Mouse (Mus musculus): ENCODE results near the gene Mkrn1. TPM values are rescaled to one million over a fixed set of nuclear protein-coding genes. Genes with fewer than 3 reads are reported as not detected.

Gene Mkrn1
- polyA plus RNA-seq (2015; fragmentation: Nextera tagmentation; extraction: Ambion mirVana): 237 and 243 TPM in 2 replicates

DNA sequence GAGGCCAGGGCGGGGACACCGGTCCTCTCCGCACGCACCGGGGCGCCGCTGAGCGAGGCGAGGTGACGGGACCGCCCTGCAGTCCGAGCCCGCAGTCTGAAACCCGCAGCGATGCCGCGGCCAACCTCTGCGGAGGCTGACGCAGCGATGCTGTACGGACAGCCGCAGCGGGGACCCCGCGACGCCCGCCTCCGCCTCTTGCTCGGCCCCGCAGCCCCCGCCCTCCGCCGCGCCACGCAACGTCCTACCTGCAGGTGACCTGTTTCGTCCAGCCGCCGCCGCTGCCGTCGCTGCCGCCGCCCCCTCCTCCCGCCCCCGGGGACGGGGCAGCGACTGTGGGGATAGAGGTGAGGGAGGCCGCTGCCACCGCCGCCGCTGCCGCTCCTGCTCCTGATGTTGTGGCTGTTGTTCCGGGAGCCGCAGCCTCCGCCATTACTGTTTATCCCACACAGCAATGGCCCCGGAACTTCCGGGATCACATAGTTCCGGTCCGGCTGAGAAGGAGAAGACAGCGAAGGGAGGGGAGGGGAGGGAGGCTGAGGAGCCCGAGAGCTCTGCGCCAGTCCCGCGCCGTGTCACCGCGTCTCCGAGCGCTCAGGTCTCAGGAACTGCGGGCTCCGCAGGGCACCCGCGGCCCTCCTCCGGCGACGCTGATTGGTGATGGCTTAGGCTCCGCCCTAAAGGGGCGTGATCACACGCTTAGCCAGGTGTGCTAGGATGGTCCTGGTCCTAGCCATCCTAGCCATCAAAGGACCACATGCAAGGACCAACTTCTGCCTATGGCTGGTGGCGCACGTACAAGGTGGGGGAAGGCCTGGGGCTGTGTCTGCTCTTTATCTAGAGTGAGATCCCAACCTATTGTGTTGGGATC lies at the start of gene Mkrn1:
Gene Mkrn1 (minus strand): TSS at position 612 of the 871 bp plus-strand sequence.
- peaks cover 11% of the 10 kb centered on the region for H3K4me1 ChIP-seq (ENCODE audit: control insufficient read depth, insufficient read depth, low read depth, low read length)
- WGBS: 0% methylated on average over 73 of the region's 82 CpGs
- no peaks in the 10 kb centered on the region for H3K9me3 ChIP-seq (ENCODE audit: control insufficient read depth, low read length)
- H3K4me3 ChIP-seq (ENCODE audit: low read length): peak within 1 kb of the TSS; percentile 94
- peak within 1 kb of the TSS; percentile 71 for H3K4me2 ChIP-seq (ENCODE audit: low read length)
- H3K36me3 ChIP-seq (ENCODE audit: control insufficient read depth, insufficient read depth, low read length): no peaks in the 10 kb centered on the region
- peak within 1 kb of the TSS; percentile 91 for H3K9ac ChIP-seq (ENCODE audit: low read depth, low read length)
- H3K27ac ChIP-seq (ENCODE audit: low read depth, low read length): peak within 1 kb of the TSS; percentile 96
- H3K27me3 ChIP-seq (replicated peaks; ENCODE audit: control insufficient read depth, insufficient read depth, low read length): no peaks in the 10 kb centered on the region
- peak; percentile 97 for ATAC-seq

DNA sequence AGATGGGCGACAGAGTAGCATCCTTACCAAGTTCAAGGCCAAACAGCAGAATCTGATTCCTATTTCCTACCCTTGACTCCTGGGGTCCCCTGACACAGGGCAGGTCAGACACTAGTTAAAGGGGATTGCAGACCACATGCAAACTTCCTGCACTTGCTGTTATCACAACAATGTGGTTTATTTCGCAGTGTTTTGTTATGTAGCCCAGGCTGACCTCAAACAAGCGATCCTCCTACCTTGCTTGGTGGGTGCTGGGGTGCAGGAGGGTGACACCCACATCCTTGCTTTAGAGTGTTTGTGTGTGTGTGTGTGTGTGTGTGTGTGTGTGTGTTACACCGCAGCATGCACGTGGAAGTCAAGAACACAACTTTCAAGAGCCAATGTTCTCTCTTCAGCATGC lies 49.2 kb upstream of the Mkrn1 start:
- Histone ChIP-seq H3K9ac (ENCODE audit: low read depth, low read length) (no peak overlapping the region), H3K4me3 (ENCODE audit: low read length) (no peak overlapping the region), H3K27ac (ENCODE audit: low read depth, low read length) (no peak overlapping the region), H3K4me2 (ENCODE audit: low read length) (no peak overlapping the region), H3K36me3 (ENCODE audit: control insufficient read depth, insufficient read depth, low read length) (peaks cover 16% of the 10 kb centered on the region), H3K4me1 (ENCODE audit: control insufficient read depth, insufficient read depth, low read depth, low read length) (peaks cover 3% of the 10 kb centered on the region; the same call in 1 of the 2 replicates), H3K9me3 (ENCODE audit: control insufficient read depth, low read length) (no peaks in the 10 kb centered on the region), H3K27me3 (replicated peaks; ENCODE audit: control insufficient read depth, insufficient read depth, low read length) (no peaks in the 10 kb centered on the region)
- WGBS: 93% methylated on average over 5 of the region's 5 CpGs
- no peak for ATAC-seq

DNA sequence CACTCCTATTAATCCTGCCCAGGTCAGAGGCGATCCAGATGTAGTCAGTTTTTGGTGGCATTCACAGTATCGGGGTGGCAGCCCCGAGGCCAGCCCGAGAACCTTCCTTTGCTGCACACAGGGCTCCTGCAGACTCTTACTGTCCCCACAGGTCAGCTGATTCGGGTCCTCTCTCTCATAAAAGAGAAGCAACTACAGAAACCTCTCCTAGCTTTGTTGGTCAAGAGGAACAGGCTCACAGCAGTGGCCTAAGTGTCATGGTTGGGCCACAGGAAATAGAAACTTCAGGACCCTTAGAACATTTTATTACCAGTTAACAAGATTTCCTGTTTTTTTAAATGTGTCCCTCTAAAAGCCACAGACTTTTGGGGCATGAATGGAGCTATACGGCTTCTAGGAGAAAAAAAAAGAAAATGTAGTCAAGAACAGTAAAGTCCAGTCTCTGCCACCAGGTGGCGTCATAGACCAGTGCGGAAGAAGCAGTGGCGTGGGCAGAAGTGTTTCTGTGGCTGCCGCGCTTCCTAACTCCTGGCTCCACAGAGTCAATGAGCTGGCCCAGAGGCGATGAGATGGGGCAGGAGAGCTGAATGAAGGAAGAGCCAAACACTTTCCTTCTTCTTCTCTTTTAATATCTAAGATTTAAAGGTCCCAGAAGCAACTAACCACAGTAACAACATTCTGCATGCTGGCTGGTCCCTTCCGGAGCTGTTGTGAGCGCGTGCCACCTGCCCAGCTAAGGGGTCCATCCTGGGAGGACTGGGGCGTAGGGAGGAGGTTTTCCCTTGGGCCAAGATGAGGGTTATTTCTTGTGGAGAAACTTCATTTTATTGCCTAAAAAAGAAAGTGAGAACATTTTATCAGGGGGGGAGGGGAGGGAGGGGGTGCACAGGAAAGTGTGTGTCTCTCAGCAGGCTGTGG lies 42.6 kb upstream of the Mkrn1 start:
- 48% methylated on average over 16 of the region's 16 CpGs for WGBS
- no peak overlapping the region for H3K4me2 ChIP-seq (ENCODE audit: low read length)
- no peak overlapping the region for H3K27ac ChIP-seq (ENCODE audit: low read depth, low read length)
- peaks cover 3% of the 10 kb centered on the region; the same call in 1 of the 2 replicates for H3K9me3 ChIP-seq (ENCODE audit: control insufficient read depth, low read length)
- peaks cover 3% of the 10 kb centered on the region for H3K36me3 ChIP-seq (ENCODE audit: control insufficient read depth, insufficient read depth, low read length)
- no peak overlapping the region for H3K4me3 ChIP-seq (ENCODE audit: low read length)
- ATAC-seq: peak; percentile 79
- no peak overlapping the region for H3K9ac ChIP-seq (ENCODE audit: low read depth, low read length)
- H3K4me1 ChIP-seq (ENCODE audit: control insufficient read depth, insufficient read depth, low read depth, low read length): no peaks in the 10 kb centered on the region
- H3K27me3 ChIP-seq (replicated peaks; ENCODE audit: control insufficient read depth, insufficient read depth, low read length): no peaks in the 10 kb centered on the region

DNA sequence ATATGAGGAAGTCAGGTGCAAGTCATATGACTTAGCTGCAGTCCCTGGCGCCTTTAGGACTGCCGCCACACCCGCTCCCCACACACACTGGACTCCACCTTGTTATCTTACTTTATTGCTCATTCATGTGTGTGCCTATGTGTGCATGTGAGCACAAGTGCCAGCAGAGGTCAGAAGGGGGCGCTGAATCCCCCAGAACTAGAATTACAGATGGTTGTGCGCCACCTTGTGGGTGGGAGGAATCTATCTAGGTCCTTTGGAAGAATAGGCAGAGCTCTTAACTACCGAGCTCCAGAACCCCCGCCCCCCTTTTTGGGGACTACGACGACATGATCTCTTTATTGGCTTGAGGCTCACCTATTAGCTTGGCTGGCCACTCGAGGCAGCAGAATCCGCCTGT lies 39.8 kb upstream of the Mkrn1 start:
- H3K9ac ChIP-seq (ENCODE audit: low read depth, low read length): no peak overlapping the region
- H3K4me3 ChIP-seq (ENCODE audit: low read length): no peak overlapping the region
- H3K27me3 ChIP-seq (replicated peaks; ENCODE audit: control insufficient read depth, insufficient read depth, low read length): no peaks in the 10 kb centered on the region
- H3K4me2 ChIP-seq (ENCODE audit: low read length): no peak overlapping the region
- H3K27ac ChIP-seq (ENCODE audit: low read depth, low read length): no peak overlapping the region
- H3K9me3 ChIP-seq (ENCODE audit: control insufficient read depth, low read length): peaks cover 3% of the 10 kb centered on the region; the same call in 1 of the 2 replicates
- 97% methylated on average over 11 of the region's 11 CpGs for WGBS
- ATAC-seq: no peak
- H3K36me3 ChIP-seq (ENCODE audit: control insufficient read depth, insufficient read depth, low read length): peaks cover 3% of the 10 kb centered on the region; the same call in 1 of the 2 replicates
- H3K4me1 ChIP-seq (ENCODE audit: control insufficient read depth, insufficient read depth, low read depth, low read length): no peaks in the 10 kb centered on the region

DNA sequence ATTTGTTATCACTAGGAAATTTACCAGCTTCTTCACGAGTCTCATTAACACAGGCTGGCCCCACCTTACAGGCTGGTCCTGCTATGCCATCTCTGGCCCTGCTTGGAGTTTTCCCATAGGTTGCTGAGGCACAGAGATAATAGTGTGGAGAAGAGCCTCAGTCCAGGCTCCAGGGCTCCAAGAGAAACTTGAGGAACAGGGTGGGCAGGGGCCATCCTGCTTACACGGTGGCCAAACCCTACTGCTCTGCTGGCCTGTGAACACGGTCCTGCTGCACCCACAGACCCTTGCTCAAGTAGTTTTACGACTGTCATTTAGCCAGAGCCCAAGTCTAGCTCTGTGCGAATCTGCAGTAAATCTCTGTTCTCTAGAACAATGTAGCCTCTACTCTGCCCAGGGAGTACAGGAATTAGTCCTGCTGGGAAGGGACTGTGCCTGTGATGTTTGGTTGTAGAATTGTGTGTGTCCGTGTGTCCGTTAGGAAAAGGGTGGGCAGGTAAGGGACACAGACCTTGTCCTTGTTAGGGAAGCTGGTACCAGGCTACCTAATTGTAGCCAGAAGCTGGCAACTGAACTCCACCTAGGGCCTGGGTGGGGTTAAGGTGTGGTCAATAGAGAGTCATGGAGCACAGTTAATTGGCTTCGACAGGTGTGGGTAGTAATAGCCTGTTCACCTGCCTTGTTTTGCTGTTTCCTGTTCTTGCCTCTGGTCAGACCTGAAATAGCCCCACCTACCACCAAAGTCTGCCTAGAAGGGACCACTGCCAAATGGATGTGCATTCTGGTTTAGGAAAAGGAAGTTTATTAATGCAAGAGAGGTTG lies 35.3 kb upstream of the Mkrn1 start:
- Histone ChIP-seq H3K4me2 (ENCODE audit: low read length) (no peak overlapping the region), H3K27me3 (replicated peaks; ENCODE audit: control insufficient read depth, insufficient read depth, low read length) (no peaks in the 10 kb centered on the region), H3K9me3 (ENCODE audit: control insufficient read depth, low read length) (peaks cover 3% of the 10 kb centered on the region; the same call in 1 of the 2 replicates), H3K4me3 (ENCODE audit: low read length) (no peak overlapping the region), H3K36me3 (ENCODE audit: control insufficient read depth, insufficient read depth, low read length) (no peaks in the 10 kb centered on the region; the same call in 1 of the 2 replicates), H3K4me1 (ENCODE audit: control insufficient read depth, insufficient read depth, low read depth, low read length) (no peaks in the 10 kb centered on the region), H3K27ac (ENCODE audit: low read depth, low read length) (no peak overlapping the region), H3K9ac (ENCODE audit: low read depth, low read length) (no peak overlapping the region)
- 79% methylated on average over 8 of the region's 8 CpGs for WGBS
- no peak for ATAC-seq

DNA sequence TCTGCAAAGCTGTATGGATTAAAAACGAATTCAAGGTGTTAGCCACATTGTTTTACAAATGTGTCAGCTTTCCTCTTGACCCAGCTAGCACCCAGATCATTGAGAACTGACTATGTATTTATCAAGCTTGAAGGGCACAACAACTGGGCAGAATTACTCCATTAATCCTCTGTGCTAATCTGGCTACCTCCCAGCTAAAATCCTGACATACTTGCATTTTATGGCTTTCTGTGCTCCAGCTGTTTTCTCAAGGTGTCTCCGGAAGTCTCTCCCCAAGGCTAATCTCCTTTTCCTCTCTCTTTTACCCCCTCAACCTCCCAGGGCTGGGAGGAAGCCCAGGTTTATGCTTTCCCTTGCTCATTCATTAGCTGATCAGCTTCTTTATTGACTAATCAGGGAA lies 34.4 kb upstream of the Mkrn1 start:
- no peak overlapping the region for H3K27ac ChIP-seq (ENCODE audit: low read depth, low read length)
- no peak overlapping the region for H3K9ac ChIP-seq (ENCODE audit: low read depth, low read length)
- H3K4me1 ChIP-seq (ENCODE audit: control insufficient read depth, insufficient read depth, low read depth, low read length): no peaks in the 10 kb centered on the region
- no peaks in the 10 kb centered on the region for H3K27me3 ChIP-seq (replicated peaks; ENCODE audit: control insufficient read depth, insufficient read depth, low read length)
- no peak overlapping the region for H3K4me2 ChIP-seq (ENCODE audit: low read length)
- no peaks in the 10 kb centered on the region for H3K9me3 ChIP-seq (ENCODE audit: control insufficient read depth, low read length)
- no peaks in the 10 kb centered on the region for H3K36me3 ChIP-seq (ENCODE audit: control insufficient read depth, insufficient read depth, low read length)
- ATAC-seq: no peak
- 69% methylated on average over 2 of the region's 2 CpGs for WGBS
- H3K4me3 ChIP-seq (ENCODE audit: low read length): no peak overlapping the region

DNA sequence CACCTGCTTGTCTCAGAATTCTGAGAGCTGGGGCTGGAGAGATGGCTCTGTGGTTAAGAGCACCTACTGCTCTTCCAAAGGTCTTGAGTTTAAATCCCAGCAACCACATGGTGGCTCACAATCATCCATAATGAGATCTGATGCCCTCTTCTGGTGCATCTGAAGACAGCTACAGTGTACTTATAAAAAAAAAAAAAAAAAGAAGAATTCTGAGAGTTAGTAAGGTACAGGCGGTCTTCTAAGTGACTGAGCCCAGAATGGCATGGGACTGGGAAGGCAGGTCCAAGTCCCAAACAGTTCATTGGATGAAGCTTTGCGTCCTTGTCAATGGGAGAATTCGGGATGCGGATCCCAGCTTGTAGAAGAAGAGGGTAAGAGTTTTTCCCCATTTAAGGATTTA lies 33.3 kb upstream of the Mkrn1 start:
- WGBS: 88% methylated on average over 4 of the region's 4 CpGs
- H3K9ac ChIP-seq (ENCODE audit: low read depth, low read length): no peak overlapping the region
- no peak for ATAC-seq

DNA sequence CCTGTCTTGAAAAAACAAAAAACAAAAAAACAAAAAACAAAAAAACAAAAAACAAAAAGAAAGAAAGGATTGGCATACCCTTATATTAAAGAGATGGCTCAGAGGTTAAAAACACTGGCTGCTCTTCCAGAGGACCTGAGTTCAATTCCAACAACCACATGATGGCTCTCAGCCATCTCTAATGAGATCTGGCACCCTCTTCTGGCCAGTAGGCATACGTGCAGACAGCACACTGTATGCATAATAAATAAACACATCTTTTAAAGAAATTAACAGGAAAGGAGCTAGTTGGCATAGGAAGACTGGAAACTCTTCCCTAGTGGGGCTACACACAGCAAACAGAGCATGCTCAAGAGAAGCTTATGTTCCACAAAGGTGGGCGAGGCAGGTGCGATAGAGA lies 30.8 kb upstream of the Mkrn1 start:
- WGBS: 76% methylated on average over 3 of the region's 3 CpGs
- Histone ChIP-seq H3K27me3 (replicated peaks; ENCODE audit: control insufficient read depth, insufficient read depth, low read length) (no peaks in the 10 kb centered on the region), H3K27ac (ENCODE audit: low read depth, low read length) (no peak overlapping the region), H3K4me2 (ENCODE audit: low read length) (no peak overlapping the region), H3K9me3 (ENCODE audit: control insufficient read depth, low read length) (no peaks in the 10 kb centered on the region), H3K4me3 (ENCODE audit: low read length) (no peak overlapping the region), H3K36me3 (ENCODE audit: control insufficient read depth, insufficient read depth, low read length) (no peaks in the 10 kb centered on the region), H3K4me1 (ENCODE audit: control insufficient read depth, insufficient read depth, low read depth, low read length) (no peaks in the 10 kb centered on the region), H3K9ac (ENCODE audit: low read depth, low read length) (no peak overlapping the region)
- no peak for ATAC-seq

More for the DNA sequence above, 33.3 kb upstream of the Mkrn1 start:
- Histone ChIP-seq H3K36me3 (ENCODE audit: control insufficient read depth, insufficient read depth, low read length) (no peaks in the 10 kb centered on the region), H3K27me3 (replicated peaks; ENCODE audit: control insufficient read depth, insufficient read depth, low read length) (no peaks in the 10 kb centered on the region), H3K4me3 (ENCODE audit: low read length) (no peak overlapping the region), H3K27ac (ENCODE audit: low read depth, low read length) (no peak overlapping the region), H3K9me3 (ENCODE audit: control insufficient read depth, low read length) (no peaks in the 10 kb centered on the region), H3K4me1 (ENCODE audit: control insufficient read depth, insufficient read depth, low read depth, low read length) (no peaks in the 10 kb centered on the region), H3K4me2 (ENCODE audit: low read length) (no peak overlapping the region)

Measured in hindbrain, embryonic 16.5 days (tissue).